Mouse (Mus musculus) intestine, postnatal 0 days (tissue): ENCODE results near the gene Ssrp1. TPM values are rescaled to one million over a fixed set of nuclear protein-coding genes. Genes with fewer than 3 reads are reported as not detected.

ENCODE experiments used
- ATAC-seq: fragments of 200-750 bp; cut with Nextera tagmentation; 2 replicates; pipeline ENCODE4 v1.8.0; 2017; ENCODE audit warnings: mild to moderate bottlenecking, moderate TSS enrichment, moderate library complexity
- H3K27ac ChIP-seq: fragments of 300-500 bp; sonication (generic); 2 replicates; pipeline ENCODE4 v1.5.1; 2014; ENCODE audit warnings: mild to moderate bottlenecking, low read depth, low read length, moderate library complexity
- H3K27me3 ChIP-seq: fragments of 300-500 bp; sonication (generic); replicated peaks from 2 replicates; pipeline ENCODE4 v1.6.1; 2014; ENCODE audit warnings: low read length, mixed read lengths; ENCODE audit not compliant: control insufficient read depth, insufficient read depth
- H3K36me3 ChIP-seq: fragments of 300-500 bp; sonication (generic); 2 replicates; pipeline ENCODE4 v1.6.1; 2014; ENCODE audit warnings: mild to moderate bottlenecking, moderate library complexity; ENCODE audit not compliant: control insufficient read depth, insufficient read depth
- H3K4me1 ChIP-seq: fragments of 300-500 bp; sonication (generic); replicated peaks from 2 replicates; pipeline ENCODE4 v1.6.1; 2014; ENCODE audit warnings: antibody characterized with exemption, low read length, mixed read lengths; ENCODE audit not compliant: control insufficient read depth, insufficient read depth
- H3K4me2 ChIP-seq: fragments of 300-500 bp; sonication (generic); replicated peaks from 2 replicates; pipeline ENCODE4 v1.6.1; 2014; ENCODE audit warnings: low read depth, mild to moderate bottlenecking, moderate library complexity
- H3K4me3 ChIP-seq: fragments of 300-500 bp; sonication (generic); 2 replicates; pipeline ENCODE4 v1.5.1; 2014; ENCODE audit warnings: low read depth, low read length
- H3K9ac ChIP-seq: fragments of 300-500 bp; sonication (generic); 2 replicates; pipeline ENCODE4 v1.6.1; 2014; ENCODE audit warnings: mild to moderate bottlenecking, low read depth, low read length
- H3K9me3 ChIP-seq: fragments of 300-500 bp; sonication (generic); 2 replicates; pipeline ENCODE4 v1.6.1; 2016; ENCODE audit warnings: mixed run types; ENCODE audit not compliant: control insufficient read depth
- CTCF ChIP-seq: sonication (generic); IDR thresholded peaks from 2 replicates; pipeline ENCODE4 v1.5.1; 2016; ENCODE audit warnings: low read depth, mild to moderate bottlenecking, control low read depth, antibody characterized with exemption, moderate library complexity
- WGBS: fragments of 180-500 bp; shearing (Covaris S2); extraction: QIAGEN DNeasy Blood & Tissue Kit; methylation state at CpG from one replicate; pipeline ENCODE4 v1.1.7; 2014; 5-methylcytosine and 5-hydroxymethylcytosine counted together
- polyA plus RNA-seq: library from polyadenylated mRNA; unstranded; fragments of >200 nt; fragmentation: Nextera tagmentation; extraction: Ambion mirVana; gene quantifications from 2 replicates; pipeline ENCODE4 v1.2.1, GENCODE M21; 2015

The Ssrp1 gene
- polyA plus RNA-seq, 1 experiment from 2014 or later: 71.9 TPM

DNA sequence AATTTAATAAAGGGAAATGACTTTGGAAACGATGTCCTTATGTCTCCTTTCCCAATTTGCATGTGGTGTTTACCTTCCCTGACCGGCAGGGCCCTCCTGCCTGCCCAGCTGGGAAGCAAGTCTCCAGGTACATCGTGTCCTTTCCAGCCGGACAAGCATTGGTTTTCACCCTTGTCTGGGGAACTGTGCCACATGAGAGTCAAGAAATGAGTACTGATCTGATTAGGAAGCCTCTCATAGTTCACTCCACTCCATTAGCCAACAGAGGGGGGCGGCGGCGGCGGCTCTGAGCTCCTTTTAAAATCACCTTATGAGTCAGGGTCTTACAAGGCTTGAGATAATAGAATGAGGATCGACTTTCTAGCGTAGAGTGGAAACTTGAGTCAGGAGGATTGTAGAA lies 10.0 kb downstream of the Ssrp1 start:
- Histone ChIP-seq H3K36me3 (peaks cover 50% of the 10 kb centered on the region), H3K4me3 (peak overlapping the region; percentile 78), H3K4me2 (peak overlapping the region; percentile 91), H3K9me3 (no peaks in the 10 kb centered on the region), H3K9ac (peak overlapping the region; percentile 78), H3K27me3 (no peaks in the 10 kb centered on the region), H3K27ac (peak overlapping the region; percentile 93), H3K4me1 (peaks cover 5% of the 10 kb centered on the region)
- peak; percentile 6; the same call in 1 of the 2 replicates for TF ChIP-seq CTCF
- no peak for ATAC-seq
- 40% methylated on average over 10 of the region's 10 CpGs for WGBS

DNA sequence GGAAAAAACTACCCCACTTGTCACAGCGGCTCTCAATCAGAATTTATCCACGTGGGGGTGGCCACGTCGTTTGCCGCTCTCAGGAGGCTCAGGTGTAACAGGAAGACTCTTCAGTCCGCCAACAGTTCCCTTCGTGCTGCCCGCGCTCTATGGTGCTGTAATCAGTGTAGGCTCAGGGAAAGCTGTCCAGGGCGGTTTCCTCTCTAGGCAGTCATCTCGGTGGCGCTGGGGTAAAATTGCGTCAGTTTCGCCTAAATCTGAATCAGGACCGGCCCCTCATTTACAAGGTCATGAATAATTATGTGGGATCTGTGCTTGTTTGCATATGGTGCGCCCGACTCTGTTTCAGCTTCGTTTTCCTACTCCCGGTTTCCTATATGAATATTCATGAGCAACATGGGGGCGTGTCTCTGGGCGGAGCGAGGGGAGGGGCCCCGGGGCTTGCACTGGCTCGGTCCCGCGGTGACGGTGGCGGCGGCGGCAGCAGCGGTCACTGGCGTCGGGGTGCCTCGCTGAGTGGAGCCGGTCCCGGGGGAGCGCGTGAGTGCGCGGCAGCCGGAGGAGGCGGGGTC lies 10.6 kb downstream of the Ssrp1 start, which contains the start of gene Tnks1bp1:
Gene Tnks1bp1 (plus strand): TSS at position 427 of the 572 bp plus-strand sequence.
- H3K27me3 ChIP-seq: no peaks in the 10 kb centered on the region
- H3K9ac ChIP-seq: peak within 1 kb of the TSS; percentile 78
- 0 out of 2 replicates have a peak, but pooled peaks have one; percentile 1 for TF ChIP-seq CTCF
- peak within 1 kb of the TSS; percentile 78 for H3K4me3 ChIP-seq
- H3K36me3 ChIP-seq: peaks cover 50% of the 10 kb centered on the region
- H3K9me3 ChIP-seq: no peaks in the 10 kb centered on the region
- WGBS: under 1% methylated on average over 42 of the region's 42 CpGs
- peak within 1 kb of the TSS; percentile 93 for H3K27ac ChIP-seq
- ATAC-seq: peak; percentile 91
- peaks cover 5% of the 10 kb centered on the region for H3K4me1 ChIP-seq
- H3K4me2 ChIP-seq: peak within 1 kb of the TSS; percentile 91

DNA sequence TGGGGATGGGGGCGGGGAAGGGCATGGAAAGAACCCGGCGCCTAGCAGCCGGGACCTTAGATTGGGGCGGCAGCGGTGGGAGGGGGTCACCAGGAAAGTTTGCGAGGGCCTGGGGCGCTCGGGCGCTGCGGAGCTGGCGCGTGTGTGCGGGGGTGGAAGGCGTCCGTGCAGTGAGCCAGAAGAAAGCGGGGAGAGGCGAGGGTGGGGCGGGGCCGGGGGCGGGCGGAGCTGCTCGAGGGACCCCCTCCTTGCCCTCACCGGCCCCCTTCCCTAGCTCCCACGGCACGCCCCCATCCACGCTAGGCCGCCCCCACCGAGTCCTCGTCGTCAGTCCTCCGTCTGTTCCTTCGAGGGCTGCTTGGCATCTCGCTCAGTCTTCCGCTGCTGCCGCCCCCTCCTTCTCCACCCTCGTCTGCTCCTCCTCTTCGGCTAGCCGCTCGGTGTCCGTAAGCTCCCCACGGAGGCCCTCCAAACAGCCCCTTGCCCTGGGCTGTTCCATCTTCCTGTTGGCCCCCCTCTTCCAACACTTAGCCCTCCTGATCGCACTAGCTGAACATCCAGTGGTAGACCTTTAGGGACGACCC lies 11.2 kb downstream of the Ssrp1 start:
- peaks cover 9% of the 10 kb centered on the region for H3K4me1 ChIP-seq
- under 1% methylated on average over 32 of the region's 44 CpGs for WGBS
- H3K9me3 ChIP-seq: no peaks in the 10 kb centered on the region
- ATAC-seq: peak; percentile 30
- TF ChIP-seq CTCF: 0 out of 2 replicates have a peak, but pooled peaks have one; percentile 3
- peak overlapping the region; percentile 93 for H3K27ac ChIP-seq
- H3K4me2 ChIP-seq: peak overlapping the region; percentile 91
- H3K36me3 ChIP-seq: peaks cover 46% of the 10 kb centered on the region
- H3K4me3 ChIP-seq: peak overlapping the region; percentile 78
- H3K27me3 ChIP-seq: no peaks in the 10 kb centered on the region
- peak overlapping the region; percentile 78 for H3K9ac ChIP-seq

DNA sequence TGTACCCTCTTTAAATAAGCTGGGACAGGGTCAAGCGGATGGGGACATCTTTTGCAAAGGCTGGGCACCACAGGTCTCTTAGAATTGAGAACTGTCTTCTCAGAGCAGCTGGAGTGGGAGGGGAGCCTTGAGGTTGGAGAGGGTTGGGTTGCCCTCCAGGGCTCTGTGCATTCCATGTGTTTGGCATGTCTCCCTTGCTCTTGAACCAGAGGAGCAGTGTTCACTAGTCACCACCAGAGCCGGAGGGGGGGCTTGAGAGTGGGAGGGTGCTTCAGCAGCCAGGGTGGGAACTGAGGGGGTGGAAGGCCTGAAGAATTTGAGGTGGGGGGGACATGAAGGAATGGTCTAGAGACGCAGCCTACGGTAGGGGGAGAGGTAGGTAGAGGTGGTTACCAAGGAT lies 12.2 kb downstream of the Ssrp1 start:
- Histone ChIP-seq H3K4me1 (peaks cover 12% of the 10 kb centered on the region), H3K36me3 (peaks cover 41% of the 10 kb centered on the region)

DNA sequence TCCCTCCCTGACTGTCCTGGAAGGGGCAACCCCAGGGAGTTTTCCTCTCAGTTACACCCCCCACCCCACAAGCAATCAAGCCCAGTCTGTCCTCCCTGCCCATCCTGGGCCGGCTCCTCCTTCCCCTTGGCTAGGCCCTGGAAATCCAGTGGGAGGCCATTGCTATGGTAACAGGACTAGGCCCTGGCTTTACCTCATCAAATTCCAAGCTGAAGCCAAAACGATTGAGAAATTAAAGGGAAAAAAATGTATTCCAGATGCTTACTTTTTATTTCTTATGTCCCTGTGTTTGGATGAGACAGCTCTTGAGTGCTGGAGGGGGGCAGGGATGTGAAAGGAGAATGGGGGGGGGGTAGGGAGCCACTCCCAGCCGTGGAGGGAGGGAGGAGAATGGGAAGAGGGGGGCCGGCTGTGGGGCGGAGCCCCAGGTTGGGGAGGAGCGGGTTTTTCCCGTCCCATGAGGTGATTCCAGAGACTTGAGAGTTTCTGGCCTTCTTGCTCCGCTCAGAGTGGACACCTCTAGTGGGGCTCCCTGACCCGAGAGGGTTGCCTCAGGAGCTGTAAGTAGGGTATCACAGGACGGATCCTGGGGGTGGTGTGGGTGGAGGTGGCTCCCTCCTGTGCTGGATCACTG lies 13.1 kb downstream of the Ssrp1 start:
- peak overlapping the region; percentile 53; the same call in 1 of the 2 replicates for H3K9ac ChIP-seq
- H3K4me2 ChIP-seq: peak overlapping the region; percentile 91
- peaks cover 12% of the 10 kb centered on the region for H3K4me1 ChIP-seq
- TF ChIP-seq CTCF: no peak
- no peak for ATAC-seq
- H3K4me3 ChIP-seq: peak overlapping the region; percentile 38
- H3K27ac ChIP-seq: peak overlapping the region; percentile 86
- peaks cover 41% of the 10 kb centered on the region for H3K36me3 ChIP-seq
- no peaks in the 10 kb centered on the region for H3K9me3 ChIP-seq
- 6% methylated on average over 10 of the region's 10 CpGs for WGBS
- no peaks in the 10 kb centered on the region for H3K27me3 ChIP-seq

More for the DNA sequence above, 12.2 kb downstream of the Ssrp1 start:
- Histone ChIP-seq H3K9me3 (no peaks in the 10 kb centered on the region), H3K27me3 (no peaks in the 10 kb centered on the region), H3K27ac (no peak overlapping the region), H3K4me3 (0 out of 2 replicates have a peak overlapping the region, but pooled peaks have one; percentile 78), H3K4me2 (peak overlapping the region; percentile 91), H3K9ac (no peak overlapping the region)
- WGBS: 74% methylated on average over 4 of the region's 4 CpGs
- TF ChIP-seq CTCF: no peak
- no peak for ATAC-seq

DNA sequence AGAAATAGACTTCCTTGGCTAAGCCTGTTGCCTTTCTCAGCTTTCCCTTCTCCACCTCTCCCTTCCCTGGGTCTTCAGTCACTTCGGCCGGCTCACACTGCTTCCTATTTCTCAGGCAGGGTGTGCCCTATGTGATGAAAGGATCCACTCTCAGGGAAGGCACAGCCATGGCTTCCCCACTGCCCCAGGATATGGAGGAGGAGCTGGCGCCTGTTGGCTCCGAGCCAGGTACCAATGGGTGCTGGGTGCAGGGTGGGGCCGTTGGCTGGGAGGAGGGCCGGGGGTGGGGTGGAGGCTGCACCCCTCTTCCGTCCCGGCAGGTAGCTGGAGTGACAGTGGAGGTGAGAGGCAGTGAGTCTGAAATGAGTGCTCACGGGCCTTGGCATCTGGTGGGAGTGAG lies 13.7 kb downstream of the Ssrp1 start:
- TF ChIP-seq CTCF: no peak
- H3K36me3 ChIP-seq: peaks cover 40% of the 10 kb centered on the region
- no peaks in the 10 kb centered on the region for H3K27me3 ChIP-seq
- H3K4me3 ChIP-seq: peak overlapping the region; percentile 38
- H3K9me3 ChIP-seq: no peaks in the 10 kb centered on the region
- peak overlapping the region; percentile 53; the same call in 1 of the 2 replicates for H3K9ac ChIP-seq
- H3K4me2 ChIP-seq: peak overlapping the region; percentile 91
- peaks cover 12% of the 10 kb centered on the region for H3K4me1 ChIP-seq
- ATAC-seq: peak; percentile 41
- peak overlapping the region; percentile 86 for H3K27ac ChIP-seq
- 23% methylated on average over 9 of the region's 9 CpGs for WGBS
